Mouse (Mus musculus): ENCODE data around the gene St3gal3.

DNA sequence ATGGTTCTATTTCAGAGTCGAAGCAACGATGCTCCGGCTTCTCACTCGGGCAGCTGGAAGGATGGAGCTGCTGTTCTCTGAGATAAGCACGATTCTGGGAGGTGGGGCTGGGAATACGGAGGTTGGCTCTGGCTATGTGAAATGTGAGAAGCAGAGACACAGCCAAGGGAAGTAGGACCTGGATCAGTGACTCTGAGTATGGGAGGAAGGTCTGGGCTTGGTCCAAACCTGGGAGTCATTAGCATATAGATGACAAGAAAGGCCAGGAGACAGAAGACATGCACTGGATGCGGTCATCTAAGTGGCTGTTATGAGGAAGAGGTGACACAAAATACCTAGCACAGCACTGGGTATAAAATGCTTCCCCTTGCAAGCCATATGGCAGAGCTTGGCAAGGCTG, 108.8 kb downstream of the St3gal3 start:
- TF ChIP-seq CTCF (IDR thresholded peaks at IDR 0.05; ENCODE audit: extremely low read depth, insufficient read depth, insufficient read length, insufficient replicate concordance) = no peak
- TF ChIP-seq POLR2A (IDR thresholded peaks at IDR 0.05; ENCODE audit: low read depth, low read length) = no peak
